Mouse (Mus musculus) thymus, postnatal 0 days (tissue): ENCODE data around the gene Oasl2. TPM values are rescaled to one million over a fixed set of nuclear protein-coding genes. Genes with fewer than 3 reads are reported as not detected.
"Not testable (repeated sequence)": the region's sequence is repeated elsewhere in the genome, so short reads cannot be mapped to it uniquely, and the experiment has no call there.

ENCODE experiments used
- DNase-seq: peaks from one replicate; pipeline ENCODE4 v3.0.0-alpha.2; 2015; ENCODE audit warnings: low spot score
- polyA plus RNA-seq: library from polyadenylated mRNA; unstranded; fragments of >200 nt; fragmentation: Nextera tagmentation; extraction: Ambion mirVana; gene quantifications from 2 replicates; pipeline ENCODE4 v1.2.1, GENCODE M21; 2015

Oasl2 gene
- polyA plus RNA-seq, 1 experiment from 2014 or later, result 77.9 TPM

- peak; percentile 29 for DNase-seq
Measured at GRCm38 (mm10) chr5:114914855-114915254, 18.1 kb downstream of the Oasl2 start.

- DNase-seq, result no peak
Measured at GRCm38 (mm10) chr5:114915854-114916253, 19.1 kb downstream of the Oasl2 start.

- DNase-seq, result no peak
Measured at GRCm38 (mm10) chr5:114916777-114917176, 20.0 kb downstream of the Oasl2 start.

- DNase-seq, result not testable (repeated sequence)
Measured at GRCm38 (mm10) chr5:114917357-114917756, 20.6 kb downstream of the Oasl2 start.

GRCm38 (mm10) chr5:114921551-114922365 lies 25.0 kb downstream of the Oasl2 start:
- peak; percentile 83 for DNase-seq

GRCm38 (mm10) chr5:114922366-114922731 lies 25.6 kb downstream of the Oasl2 start:
- no peak for DNase-seq

- peak; percentile 21 for DNase-seq
Measured at GRCm38 (mm10) chr5:114922998-114923473, 26.3 kb downstream of the Oasl2 start, which contains the start of gene Oasl1. TSS of gene Oasl1 (plus strand) at chr5:114923240.

GRCm38 (mm10) chr5:114926153-114926684 lies 29.5 kb downstream of the Oasl2 start:
- no peak for DNase-seq

- no peak for DNase-seq
Measured at GRCm38 (mm10) chr5:114926753-114927152, 30.0 kb downstream of the Oasl2 start.

- DNase-seq, result no peak
Measured at GRCm38 (mm10) chr5:114931626-114932025, 34.9 kb downstream of the Oasl2 start.

- DNase-seq, result no peak
Measured at GRCm38 (mm10) chr5:114933206-114933605, 36.5 kb downstream of the Oasl2 start.

GRCm38 (mm10) chr5:114935838-114936237 lies 39.1 kb downstream of the Oasl2 start:
- no peak for DNase-seq

GRCm38 (mm10) chr5:114941138-114941537 lies 44.4 kb downstream of the Oasl2 start:
- not testable (repeated sequence) for DNase-seq

GRCm38 (mm10) chr5:114942074-114942765 lies 45.5 kb downstream of the Oasl2 start, which contains the start of gene 2210016L21Rik:
TSS of gene 2210016L21Rik (plus strand) at chr5:114942158.
- DNase-seq, result peak; percentile 92

- no peak for DNase-seq
Measured at GRCm38 (mm10) chr5:114942766-114943130, 46.0 kb downstream of the Oasl2 start.

GRCm38 (mm10) chr5:114945072-114945471 lies 48.3 kb downstream of the Oasl2 start:
- no peak for DNase-seq

GRCm38 (mm10) chr5:114948891-114949290 lies 52.2 kb downstream of the Oasl2 start:
- DNase-seq, result no peak

- DNase-seq, result no peak
Measured at GRCm38 (mm10) chr5:114949316-114949715, 52.6 kb downstream of the Oasl2 start.

GRCm38 (mm10) chr5:114949812-114950211 lies 53.1 kb downstream of the Oasl2 start:
- DNase-seq, result no peak

- DNase-seq, result no peak
Measured at GRCm38 (mm10) chr5:114950669-114951068, 53.9 kb downstream of the Oasl2 start.

- DNase-seq, result no peak
Measured at GRCm38 (mm10) chr5:114951279-114951880, 54.6 kb downstream of the Oasl2 start.

- DNase-seq, result no peak
Measured at GRCm38 (mm10) chr5:114953326-114953725, 56.6 kb downstream of the Oasl2 start.
